Mouse (Mus musculus) liver, embryonic 14.5 days (tissue): ENCODE measurements around the gene Ovol3. TPM values are rescaled to one million over a fixed set of nuclear protein-coding genes. Genes with fewer than 3 reads are reported as not detected.
"Not testable (repeated sequence)": the region's sequence is repeated elsewhere in the genome, so short reads cannot be mapped to it uniquely, and the experiment has no call there.

Source experiments
- ATAC-seq: fragments of 200-750 bp; cut with Nextera tagmentation; 2 replicates; pipeline ENCODE4 v1.8.0; 2017; ENCODE audit warnings: moderate number of reproducible peaks, mild to moderate bottlenecking, moderate library complexity; ENCODE audit not compliant: insufficient read depth
- DNase-seq, 3 experiments: peaks; one replicate each; pipeline ENCODE4 v3.0.0-alpha.2; 2012 to 2013; ENCODE audit warnings: low read depth in 3 of 3, low spot score in 3 of 3
- H3K27ac ChIP-seq: fragments of 300-500 bp; sonication (generic); 2 replicates; pipeline ENCODE4 v1.5.1; 2014; ENCODE audit warnings: moderate library complexity, mild to moderate bottlenecking, control low read depth, inconsistent platforms
- H3K27me3 ChIP-seq: fragments of 300-500 bp; sonication (generic); 2 replicates; pipeline ENCODE4 v1.6.1; 2014; ENCODE audit warnings: mild to moderate bottlenecking, low read length, moderate library complexity; ENCODE audit not compliant: control insufficient read depth, insufficient read depth
- H3K36me3 ChIP-seq: fragments of 300-500 bp; sonication (generic); replicated peaks from 2 replicates; pipeline ENCODE4 v1.6.1; 2014; ENCODE audit warnings: low read depth; ENCODE audit not compliant: control insufficient read depth, insufficient read depth
- H3K4me1 ChIP-seq, 2 experiments: fragments of 200-500 bp in 1 of 2; fragments of 300-500 bp in 1 of 2; sonication (generic) in 1 of 2; replicated peaks; 2 replicates each; pipeline ENCODE4 v1.6.1; 2012 to 2014; ENCODE audit warnings: antibody characterized with exemption in 1 of 2, inconsistent platforms in 1 of 2, low read length in 1 of 2; ENCODE audit not compliant: control insufficient read depth in 2 of 2, insufficient read depth in 2 of 2
- H3K4me2 ChIP-seq: fragments of 300-500 bp; sonication (generic); 2 replicates; pipeline ENCODE4 v1.6.1; 2014; ENCODE audit warnings: low read depth, mild to moderate bottlenecking, control low read depth, moderate library complexity
- H3K4me3 ChIP-seq, 2 experiments: fragments of 200-500 bp in 1 of 2; fragments of 300-500 bp in 1 of 2; sonication (generic) in 1 of 2; 2 replicates each; pipeline ENCODE4 v1.5.1; 2012 to 2014; ENCODE audit warnings: low read depth in 2 of 2, low read length in 2 of 2, mild to moderate bottlenecking in 2 of 2, control low read depth in 1 of 2, inconsistent platforms in 1 of 2, moderate library complexity in 1 of 2; ENCODE audit not compliant: insufficient read depth in 1 of 2
- H3K9ac ChIP-seq: fragments of 300-500 bp; sonication (generic); replicated peaks from 2 replicates; pipeline ENCODE4 v1.6.1; 2014; ENCODE audit warnings: mild to moderate bottlenecking, control low read depth, moderate library complexity
- H3K9me3 ChIP-seq: fragments of 300-500 bp; sonication (generic); 2 replicates; pipeline ENCODE4 v1.6.1; 2016; ENCODE audit warnings: low read length, mixed read lengths; ENCODE audit not compliant: control insufficient read depth
- CTCF ChIP-seq: IDR thresholded peaks from 2 replicates; pipeline ENCODE4 v1.5.1; 2016; ENCODE audit warnings: antibody characterized with exemption, low read depth, control low read depth
- EP300 ChIP-seq: IDR thresholded peaks from 2 replicates; pipeline ENCODE4 v1.6.1; 2016; ENCODE audit warnings: antibody characterized with exemption, low read depth
- WGBS: fragments of 180-500 bp; shearing (Covaris S2); extraction: QIAGEN DNeasy Blood & Tissue Kit; methylation state at CpG from one replicate; pipeline ENCODE4 v1.1.7; 2014; ENCODE audit not compliant: insufficient replicate concordance; 5-methylcytosine and 5-hydroxymethylcytosine counted together
- polyA plus RNA-seq, 2 experiments: library from polyadenylated mRNA; depleted of rRNA in 1 of 2; stranded (reverse) in 1 of 2; unstranded in 1 of 2; fragments of >200 nt; fragmentation: Nextera tagmentation in 1 of 2; extraction: Ambion mirVana in 1 of 2; gene quantifications; 2 replicates each; pipeline versions ENCODE4 v1.2.1 to v1.2.3; 2012 to 2014

Gene Ovol3
- polyA plus RNA-seq, 2 experiments, result not detected

DNA sequence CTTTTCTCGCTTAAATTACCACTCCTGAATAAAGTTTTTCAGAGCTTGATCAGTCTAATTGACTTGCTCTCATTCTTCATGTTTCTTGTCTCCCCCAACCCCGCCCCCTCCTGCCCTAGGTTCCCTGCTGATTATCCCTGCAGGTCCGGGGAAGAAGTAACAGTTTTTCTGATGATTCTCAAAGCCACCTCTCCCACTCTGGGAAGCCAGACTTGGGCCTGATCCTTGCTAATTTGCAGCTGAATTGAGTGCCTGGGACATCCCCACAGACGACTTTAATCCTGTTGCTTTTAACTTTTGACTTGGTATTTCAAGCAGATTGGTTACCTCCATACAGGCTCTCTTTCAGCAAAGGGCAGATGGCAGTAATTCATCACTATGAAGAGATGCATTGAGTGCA is 24.5 kb downstream of the Ovol3 start:
- Histone ChIP-seq H3K27ac (no peak overlapping the region), H3K27me3 (no peaks in the 10 kb centered on the region), H3K4me3 (no peak overlapping the region), H3K4me1 (no peaks in the 10 kb centered on the region), H3K9ac (no peak overlapping the region), H3K9me3 (no peaks in the 10 kb centered on the region), H3K4me2 (no peak overlapping the region), H3K36me3 (no peaks in the 10 kb centered on the region)
- TF ChIP-seq EP300, result no peak
- TF ChIP-seq CTCF, result no peak
- DNase-seq (no peak), ATAC-seq (no peak)
- WGBS, result 17% methylated on average over 4 of the region's 4 CpGs

DNA sequence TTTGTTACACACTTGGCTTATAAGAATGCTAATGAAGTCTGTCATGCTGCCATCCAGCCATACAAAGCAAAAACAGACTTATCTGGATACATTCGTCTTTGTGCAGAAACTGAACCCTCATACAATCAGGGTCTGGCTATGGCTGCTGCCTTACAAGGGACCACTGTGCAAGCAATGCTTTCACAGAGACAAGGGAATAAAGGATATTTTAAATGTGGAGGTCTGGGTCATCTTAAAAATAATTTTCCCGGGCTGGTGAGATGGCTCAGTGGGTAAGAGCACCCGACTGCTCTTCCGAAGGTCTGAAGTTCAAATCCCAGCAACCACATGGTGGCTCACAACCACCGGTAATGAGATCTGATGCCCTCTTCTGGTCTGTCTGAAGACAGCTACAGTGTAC is 29.2 kb downstream of the Ovol3 start:
- not testable (repeated sequence) for ATAC-seq, H3K27ac ChIP-seq, H3K9me3 ChIP-seq, H3K27me3 ChIP-seq, H3K4me3 ChIP-seq, H3K4me1 ChIP-seq, DNase-seq, H3K36me3 ChIP-seq, H3K9ac ChIP-seq, H3K4me2 ChIP-seq
- WGBS, result 36% methylated on average over 5 of the region's 5 CpGs

- Histone ChIP-seq H3K9ac (no peak overlapping the region), H3K4me1 (peaks cover 0 to 6% of the 10 kb centered on the region in 2 experiments; a peak in 1 of 4 replicates), H3K4me2 (no peak overlapping the region), H3K27me3 (no peaks in the 10 kb centered on the region), H3K36me3 (no peaks in the 10 kb centered on the region), H3K9me3 (no peaks in the 10 kb centered on the region), H3K4me3 (no peak overlapping the region), H3K27ac (no peak overlapping the region)
- 2% methylated on average over 2 of the region's 2 CpGs for WGBS
- no peak for TF ChIP-seq EP300
- peak; percentile 86 for TF ChIP-seq CTCF
- DNase-seq, result peak in 2 of 3 experiments; percentile 46 to 47
- ATAC-seq, result no peak
Measured at GRCm38 (mm10) chr7:30205383-30205782, 30.1 kb downstream of the Ovol3 start.

DNA sequence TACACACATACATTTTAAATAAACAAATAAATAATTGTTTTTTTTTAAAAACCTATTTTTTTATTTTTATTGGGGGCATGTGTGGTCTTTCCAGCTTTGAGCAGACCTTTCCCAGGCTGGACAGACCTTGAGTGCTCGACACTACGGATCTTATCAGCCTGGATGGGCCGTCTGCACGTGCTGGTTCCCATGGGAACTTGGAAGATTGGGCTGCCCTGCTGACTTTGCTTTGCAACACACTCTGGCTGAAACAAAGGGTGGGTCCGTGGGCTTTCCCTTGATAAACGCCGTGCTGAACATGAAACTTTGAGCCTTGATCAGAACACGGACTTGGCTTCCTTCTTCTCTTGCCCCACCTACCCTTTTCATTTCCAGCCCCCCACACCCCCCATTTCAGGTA is 31.1 kb downstream of the Ovol3 start:
- H3K9ac ChIP-seq, result no peak overlapping the region
- H3K4me2 ChIP-seq, result 0 out of 2 replicates have a peak overlapping the region, but pooled peaks have one; percentile 13
- H3K4me3 ChIP-seq, result no peak overlapping the region

GRCm38 (mm10) chr7:30202895-30203690 is 32.4 kb downstream of the Ovol3 start:
- Histone ChIP-seq H3K36me3 (no peaks in the 10 kb centered on the region), H3K4me3 (no peak overlapping the region), H3K4me1 (peaks cover 0 to 6% of the 10 kb centered on the region in 2 experiments; a peak in 2 of 4 replicates), H3K27ac (no peak overlapping the region), H3K4me2 (no peak overlapping the region), H3K9ac (no peak overlapping the region), H3K9me3 (no peaks in the 10 kb centered on the region), H3K27me3 (no peaks in the 10 kb centered on the region)
- TF ChIP-seq EP300, result no peak
- TF ChIP-seq CTCF, result no peak
- no peak for DNase-seq
- 73% methylated on average over 11 of the region's 11 CpGs for WGBS
- ATAC-seq, result no peak

More for the DNA sequence above, 31.1 kb downstream of the Ovol3 start:
- H3K9me3 ChIP-seq, result no peaks in the 10 kb centered on the region
- ATAC-seq, result no peak
- no peak overlapping the region for H3K27ac ChIP-seq
- H3K27me3 ChIP-seq, result no peaks in the 10 kb centered on the region
- H3K4me1 ChIP-seq, result peaks cover 0 to 6% of the 10 kb centered on the region in 2 experiments; a peak in 1 of 4 replicates
- no peak for DNase-seq
- 36% methylated on average over 8 of the region's 8 CpGs for WGBS
- no peak for TF ChIP-seq CTCF
- TF ChIP-seq EP300, result no peak
- no peaks in the 10 kb centered on the region for H3K36me3 ChIP-seq

- H3K36me3 ChIP-seq, H3K27ac ChIP-seq, H3K4me3 ChIP-seq, H3K9me3 ChIP-seq, ATAC-seq, H3K4me2 ChIP-seq, H3K27me3 ChIP-seq, H3K9ac ChIP-seq, DNase-seq: not testable (repeated sequence)
- H3K4me1 ChIP-seq, result peaks cover 0 to 12% of the 10 kb centered on the region in 2 experiments; a peak in 2 of 4 replicates
- 72% methylated on average over 5 of the region's 5 CpGs for WGBS
Measured at GRCm38 (mm10) chr7:30200661-30201060, 34.9 kb downstream of the Ovol3 start.
